16 mouse cellular contexts compared by ENCODE assay signal in genomic region chr2:132595601-132596235, GRCm38 (mm10). TPM values are rescaled to one million over a fixed set of nuclear protein-coding genes. Genes with fewer than 3 reads are reported as not detected.
DNase-seq lines count a peak whose midpoint lies in the region; ATAC-seq and TF ChIP-seq lines count a peak whose summit lies in the region.
"Had no signal": no experiment of that assay in that cellular context is flagged by ENCODE, and none has a peak within 500 bp of the region (broad histone marks: within the 10 kb centered on the region; RNA-seq: fewer than 3 reads in every experiment).

No protein-coding gene starts in this region.

- no peak for TF ChIP-seq POLR2A in brain, embryonic 14.5 days (IDR thresholded peaks at IDR 0.05; ENCODE audit: borderline replicate concordance, extremely low read depth, insufficient read depth, insufficient read length, poor library complexity, severe bottlenecking)

- TF ChIP-seq CTCF in left cerebral cortex, adult 2 months (IDR thresholded peaks at IDR 0.05): no peak
- no peak for TF ChIP-seq CTCF in brain, embryonic 14.5 days (IDR thresholded peaks at IDR 0.05; ENCODE audit: borderline replicate concordance, extremely low read depth, insufficient read depth, insufficient read length)

- H3K4me1 ChIP-seq in forebrain, embryonic 13.5 days: no peaks in the 10 kb centered on the region
- H3K4me1 ChIP-seq: midbrain, embryonic 10.5 days; stomach, embryonic 15.5 days had no signal

- peak; percentile 55 for ATAC-seq in megakaryocyte, adult 5-6 weeks (ENCODE audit: poor library complexity, severe bottlenecking)
- ATAC-seq in forebrain, embryonic 13.5 days: no peak

- 77% methylated on average over 11 of the region's 11 CpGs for WGBS in forebrain, embryonic 13.5 days

- H3K27me3 ChIP-seq in forebrain, embryonic 13.5 days: no peaks in the 10 kb centered on the region
- H3K27me3 ChIP-seq: heart, embryonic 12.5 days; liver, embryonic 13.5 days; stomach, embryonic 15.5 days had no signal

- H3K4me2 ChIP-seq in forebrain, embryonic 13.5 days: no peak overlapping the region
- H3K4me2 ChIP-seq: heart, embryonic 12.5 days; liver, embryonic 13.5 days; stomach, embryonic 15.5 days had no signal

- no peaks in the 10 kb centered on the region for H3K36me3 ChIP-seq in forebrain, embryonic 13.5 days (ENCODE audit: poor library complexity, severe bottlenecking)
- H3K36me3 ChIP-seq: heart, embryonic 12.5 days; liver, embryonic 13.5 days; midbrain, embryonic 10.5 days; stomach, embryonic 15.5 days had no signal

- H3K4me3 ChIP-seq in left cerebral cortex, adult 2 months: no peak overlapping the region
- no peak overlapping the region for H3K4me3 ChIP-seq in forebrain, embryonic 13.5 days
- H3K4me3 ChIP-seq: erythroblast, embryonic 14.5 days; heart, embryonic 12.5 days; liver, embryonic 13.5 days; midbrain, embryonic 10.5 days; stomach, embryonic 15.5 days had no signal

- no peak overlapping the region for H3K9ac ChIP-seq in forebrain, embryonic 13.5 days
- H3K9ac ChIP-seq: heart, embryonic 12.5 days; liver, embryonic 13.5 days; stomach, embryonic 15.5 days had no signal

- DNase-seq in cerebellum, postnatal 36 days: peak; percentile 9 to 14
- DNase-seq in cerebellum, adult 18-20 months: no peak
- no peak for DNase-seq in left cerebral cortex, adult 2 months (ENCODE audit: extremely low spot score in 1 of 2, low spot score in 2 of 2)
- DNase-seq in left cerebral cortex, adult 8-10 months (ENCODE audit: low spot score in 2 of 2): no peak
- peak; percentile 49 for DNase-seq in brain, embryonic 14.5 days (ENCODE audit: low read depth)
- DNase-seq in retina, embryonic 14.5 days (ENCODE audit: low spot score): no peak
- DNase-seq: cerebellum, adult 8-10 months; kidney, adult 18-20 months; liver, embryonic 13.5 days; right cerebral cortex, postnatal 4 days had no signal

- intact Hi-C loops in left cerebral cortex, adult 2 months (cut with DNase I): no loop called here

- H3K9me3 ChIP-seq in forebrain, embryonic 13.5 days (replicated peaks): no peaks in the 10 kb centered on the region
- H3K9me3 ChIP-seq: heart, embryonic 12.5 days; liver, embryonic 13.5 days; midbrain, embryonic 10.5 days; stomach, embryonic 15.5 days had no signal

- H3K27ac ChIP-seq in left cerebral cortex, adult 2 months: peak overlapping the region; percentile 71
- no peak overlapping the region for H3K27ac ChIP-seq in forebrain, embryonic 13.5 days
- H3K27ac ChIP-seq: liver, embryonic 13.5 days; midbrain, embryonic 10.5 days; stomach, embryonic 15.5 days had no signal

RNA-seq across cellular contexts. Expression of gene Gpcpd1, which starts 8.2 kb away (rescaled TPM):
- 10 to 100 TPM; 74.2 to 86.0 TPM for total RNA-seq in left cerebral cortex, adult 2 months (2021)
- 10 to 100 TPM; 80.3 to 98.3 (median 82.8) TPM for total RNA-seq in left cerebral cortex, adult 8-10 months (2022)
- polyA plus RNA-seq in brain, embryonic 14.5 days (2012; rRNA removed): 51.1 and 57.9 TPM in 2 replicates
- total RNA-seq in megakaryocyte, adult 5-6 weeks (2015): 55.9 and 57.3 TPM in 2 replicates
- 49.6 and 52.2 TPM in 2 replicates for total RNA-seq in megakaryocyte, adult 5-6 weeks (2017)
- 74.3 and 75.2 TPM in 2 replicates for polyA plus RNA-seq in forebrain, embryonic 13.5 days (2015; fragmentation: Nextera tagmentation; extraction: Ambion mirVana)

Comparison
In these comparisons a context has a peak if more than half of its experiments do, and no peak if none do; other contexts are left out.
1. DNase-seq: peak in cerebellum, postnatal 36 days (2 of 2) and brain, embryonic 14.5 days (single experiment); none in cerebellum, adult 18-20 months (0 of 2), left cerebral cortex, adult 2 months (0 of 2), left cerebral cortex, adult 8-10 months (0 of 2) and retina, embryonic 14.5 days (single experiment).